Mouse (Mus musculus): ENCODE data around the gene Gadd45a.

Gadd45a gene

GRCm38 (mm10) chr6:67036837-67037628 lies at the start of gene Gadd45a:
Gene Gadd45a, minus strand, starts transcription at chr6:67037457.
- DNase-seq (ENCODE audit: low spot score): peak; percentile 94

- DNase-seq (ENCODE audit: low spot score): no peak
These were observed 48.7 kb upstream of the Gadd45a start for GRCm38 (mm10) chr6:67085850-67086437.

GRCm38 (mm10) chr6:67084465-67084864 lies 47.2 kb upstream of the Gadd45a start:
- DNase-seq (ENCODE audit: low spot score): no peak

- no peak for DNase-seq (ENCODE audit: low spot score)
These were observed 43.9 kb upstream of the Gadd45a start for GRCm38 (mm10) chr6:67081141-67081540.

- no peak for DNase-seq (ENCODE audit: low spot score)
These were observed 40.8 kb upstream of the Gadd45a start for GRCm38 (mm10) chr6:67078076-67078475.

- no peak for DNase-seq (ENCODE audit: low spot score)
These were observed 40.2 kb upstream of the Gadd45a start for GRCm38 (mm10) chr6:67077477-67077876.

GRCm38 (mm10) chr6:67076348-67076747 lies 39.1 kb upstream of the Gadd45a start:
- DNase-seq (ENCODE audit: low spot score): no peak

- no peak for DNase-seq (ENCODE audit: low spot score)
These were observed 37.6 kb upstream of the Gadd45a start for GRCm38 (mm10) chr6:67074868-67075267.

- no peak for DNase-seq (ENCODE audit: low spot score)
These were observed 36.7 kb upstream of the Gadd45a start for GRCm38 (mm10) chr6:67073929-67074328.

- DNase-seq (ENCODE audit: low spot score): no peak
These were observed 36.2 kb upstream of the Gadd45a start for GRCm38 (mm10) chr6:67073446-67073845.

- no peak for DNase-seq (ENCODE audit: low spot score)
These were observed 34.4 kb upstream of the Gadd45a start for GRCm38 (mm10) chr6:67071615-67072014.

- no peak for DNase-seq (ENCODE audit: low spot score)
These were observed 32.6 kb upstream of the Gadd45a start for GRCm38 (mm10) chr6:67069800-67070315.

- no peak for DNase-seq (ENCODE audit: low spot score)
These were observed 32.0 kb upstream of the Gadd45a start for GRCm38 (mm10) chr6:67069219-67069762.

- DNase-seq (ENCODE audit: low spot score): no peak
These were observed 22.8 kb upstream of the Gadd45a start for GRCm38 (mm10) chr6:67060057-67060456.

GRCm38 (mm10) chr6:67057991-67058696 lies 20.9 kb upstream of the Gadd45a start:
- DNase-seq (ENCODE audit: low spot score): no peak

- DNase-seq (ENCODE audit: low spot score): no peak
These were observed 20.3 kb upstream of the Gadd45a start for GRCm38 (mm10) chr6:67057574-67057973.

- no peak for DNase-seq (ENCODE audit: low spot score)
These were observed 19.8 kb upstream of the Gadd45a start for GRCm38 (mm10) chr6:67056889-67057564.

GRCm38 (mm10) chr6:67056108-67056888 lies 19.0 kb upstream of the Gadd45a start:
- no peak for DNase-seq (ENCODE audit: low spot score)

GRCm38 (mm10) chr6:67050063-67050462 lies 12.8 kb upstream of the Gadd45a start:
- DNase-seq (ENCODE audit: low spot score): no peak

GRCm38 (mm10) chr6:67049695-67050038 lies 12.4 kb upstream of the Gadd45a start:
- no peak for DNase-seq (ENCODE audit: low spot score)

Measured in ovary, postnatal 14 days (tissue).